Mouse (Mus musculus): ENCODE results near the gene Tlk2.

Gene Tlk2

DNA sequence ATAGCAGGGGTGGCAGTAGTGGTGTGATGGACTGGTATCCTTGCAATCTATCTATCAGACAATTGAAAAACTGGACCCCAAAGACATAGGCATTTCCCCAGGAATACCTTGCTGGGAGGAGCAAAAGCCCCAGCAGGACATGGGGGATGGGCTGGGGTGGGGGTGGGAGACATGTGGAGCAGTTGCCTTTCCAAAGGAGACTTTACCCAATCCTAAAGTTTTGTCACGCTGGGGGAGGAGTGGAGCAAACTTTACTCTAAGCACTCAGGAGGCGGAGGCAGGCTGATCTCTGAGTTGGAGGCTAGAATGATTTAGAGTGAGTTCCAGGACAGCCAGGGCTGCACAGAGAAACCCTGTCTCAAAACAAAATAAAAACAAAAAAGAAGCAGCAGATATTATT is 17.2 kb upstream of the Tlk2 start:
- no peak for DNase-seq (ENCODE audit: low read depth, low spot score)

DNA sequence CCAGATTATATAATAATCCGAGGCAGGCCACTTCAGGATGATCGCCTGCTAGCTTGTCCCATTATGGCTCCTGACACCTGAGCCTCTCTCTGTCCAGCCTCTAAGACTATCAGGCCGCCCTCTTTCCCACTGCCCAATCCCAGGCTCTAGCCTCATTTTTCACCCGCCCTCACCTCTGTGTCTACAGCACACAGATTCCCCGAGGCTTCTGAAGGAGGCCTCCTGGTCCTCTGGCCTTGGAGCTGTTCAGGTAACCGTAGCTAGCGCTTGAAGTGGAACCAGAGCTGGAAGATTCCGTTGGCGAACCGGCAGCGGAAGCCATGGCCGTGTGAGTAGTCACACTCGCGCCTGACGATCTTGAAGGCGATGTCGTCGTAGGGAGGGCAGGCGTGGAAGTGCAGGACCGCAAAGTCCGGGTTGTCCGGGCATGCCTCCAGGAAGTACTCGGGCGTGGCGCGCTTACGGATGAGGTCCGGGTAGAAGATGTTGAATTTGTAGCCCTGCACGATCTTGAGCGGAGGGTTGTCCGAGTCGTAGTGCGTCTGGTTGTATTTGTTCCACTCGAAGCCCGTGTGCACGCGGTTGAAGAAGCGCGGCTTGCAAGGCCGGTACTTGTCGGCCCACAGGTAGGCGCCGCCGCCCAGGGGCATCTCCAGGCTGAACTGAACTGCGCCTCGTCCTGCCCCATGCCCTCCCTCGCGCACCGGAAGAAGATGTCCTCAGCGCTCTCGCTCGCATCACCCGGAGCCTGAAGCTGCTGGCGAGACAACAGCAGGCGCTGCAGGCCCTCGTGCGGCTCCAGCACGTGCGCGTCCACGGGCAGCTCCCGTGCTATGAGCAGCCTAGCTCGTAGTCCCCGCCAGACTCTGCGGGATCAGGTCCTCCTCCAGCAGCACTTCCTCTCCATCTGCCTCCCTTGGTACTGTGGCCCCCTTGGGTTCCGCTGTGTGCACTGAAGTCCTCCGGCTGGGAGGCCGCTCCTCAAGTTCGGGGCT is 13.8 kb upstream of the Tlk2 start:
- no peak for DNase-seq (ENCODE audit: low read depth, low spot score)

DNA sequence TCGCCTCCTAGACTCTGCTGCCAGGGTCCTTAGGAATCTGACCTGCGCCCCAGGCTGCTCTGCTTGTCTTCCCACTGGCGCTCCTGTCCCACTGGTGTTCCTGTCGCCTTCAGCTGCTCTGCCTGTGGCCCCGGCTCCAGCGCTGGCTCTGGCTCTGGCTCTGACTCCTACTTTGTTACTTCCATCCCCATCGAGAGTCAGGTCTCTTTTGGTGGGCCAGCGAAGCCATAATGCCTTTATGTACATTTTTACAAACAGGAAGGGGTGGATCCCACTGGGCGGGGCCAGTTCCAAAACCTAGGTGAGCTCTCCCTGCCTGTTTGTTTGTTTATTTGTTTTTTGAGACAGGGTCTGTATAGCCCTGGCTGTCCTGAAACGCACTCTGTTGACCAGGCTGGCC is 11.8 kb upstream of the Tlk2 start:
- DNase-seq (ENCODE audit: low read depth, low spot score): no peak

DNA sequence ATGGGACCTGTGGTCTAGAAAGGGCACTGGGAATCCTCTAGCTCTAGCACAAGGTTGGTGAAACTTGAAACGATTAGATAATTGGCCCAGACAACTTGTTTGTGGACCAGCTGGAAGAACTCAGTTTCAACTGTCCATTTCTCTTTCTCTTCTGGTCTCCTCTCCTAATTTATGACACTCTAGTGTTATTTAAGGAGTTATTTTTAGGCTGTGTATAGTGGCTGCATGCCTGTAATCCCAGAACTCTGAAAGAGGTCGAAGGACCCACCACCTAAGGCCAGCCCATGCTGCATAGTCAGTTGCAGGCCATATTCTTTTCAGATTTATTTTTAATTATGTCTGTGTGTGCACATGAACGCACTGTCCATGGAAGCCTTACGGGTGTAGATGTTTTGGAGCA is 916 bp downstream of the Tlk2 start:
- DNase-seq (ENCODE audit: low read depth, low spot score): no peak

- DNase-seq (ENCODE audit: low read depth, low spot score): peak; percentile 21
Measured at GRCm38 (mm10) chr11:105180471-105181091, 2.0 kb downstream of the Tlk2 start.

DNA sequence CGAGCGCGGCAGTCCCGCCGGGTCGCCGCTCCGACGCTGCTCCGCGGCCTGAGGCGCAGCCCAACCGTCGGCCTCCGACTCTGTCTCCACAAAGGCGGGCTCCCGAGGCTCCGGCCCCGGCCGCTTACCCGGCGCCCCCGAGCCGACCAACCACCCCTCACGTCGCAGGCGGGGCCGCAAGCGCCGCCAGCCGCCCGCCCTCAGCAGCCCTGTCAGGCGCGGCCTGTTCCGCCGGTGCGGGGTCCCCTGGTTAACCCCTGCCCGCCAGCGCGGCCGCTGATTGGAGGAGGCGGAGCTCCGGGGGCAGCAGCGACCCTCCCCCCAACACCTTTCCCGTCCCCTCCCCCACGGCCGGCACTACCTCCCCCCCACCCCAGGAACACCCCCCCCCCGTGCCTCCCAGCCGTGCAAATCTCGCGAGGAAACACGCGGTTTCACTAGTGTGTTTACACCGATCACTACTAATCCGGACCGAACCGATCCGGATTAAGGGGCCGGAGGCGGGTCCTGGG is 2.6 kb downstream of the Tlk2 start:
- DNase-seq (ENCODE audit: low read depth, low spot score): peak; percentile 95

DNA sequence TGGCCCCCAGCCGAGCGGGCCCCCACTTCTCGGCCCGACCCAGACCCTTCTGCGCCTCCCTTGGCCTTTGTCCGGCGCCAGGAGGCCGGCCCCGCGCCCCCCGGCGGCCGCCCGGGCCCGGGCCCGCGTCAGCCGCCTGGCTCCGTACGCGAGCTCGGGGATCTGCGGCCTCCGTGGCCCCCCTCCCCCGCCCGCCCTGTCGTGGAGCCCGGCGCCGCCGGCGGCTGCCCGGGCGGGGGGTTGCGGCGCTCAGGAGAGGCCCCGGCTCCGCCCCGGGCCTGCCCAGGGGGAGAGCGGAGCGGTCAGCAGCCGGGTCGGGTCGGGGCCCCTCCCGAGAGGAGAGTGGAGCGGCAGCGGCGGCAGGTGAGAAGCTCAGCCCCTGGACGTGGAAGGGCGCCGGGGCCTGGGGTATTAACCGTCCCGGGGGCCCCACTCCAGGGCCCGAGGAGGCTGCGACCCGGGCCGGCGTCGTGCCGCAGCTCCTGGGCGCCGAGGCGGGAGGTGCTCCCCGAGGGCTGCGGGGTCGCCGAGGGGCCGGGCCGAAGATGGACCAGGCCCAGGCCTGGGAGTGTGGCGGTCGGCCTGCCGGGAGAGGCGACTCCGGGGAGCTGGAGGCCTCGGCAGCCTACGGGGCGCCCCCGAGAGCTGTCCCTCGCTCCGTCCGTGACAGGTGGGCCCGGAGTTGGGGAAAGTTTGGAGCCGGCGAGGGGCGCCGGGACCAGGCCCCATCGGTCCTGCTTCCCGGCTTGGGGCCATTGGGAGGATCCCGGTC is 3.3 kb downstream of the Tlk2 start:
- DNase-seq (ENCODE audit: low read depth, low spot score): peak; percentile 37

DNA sequence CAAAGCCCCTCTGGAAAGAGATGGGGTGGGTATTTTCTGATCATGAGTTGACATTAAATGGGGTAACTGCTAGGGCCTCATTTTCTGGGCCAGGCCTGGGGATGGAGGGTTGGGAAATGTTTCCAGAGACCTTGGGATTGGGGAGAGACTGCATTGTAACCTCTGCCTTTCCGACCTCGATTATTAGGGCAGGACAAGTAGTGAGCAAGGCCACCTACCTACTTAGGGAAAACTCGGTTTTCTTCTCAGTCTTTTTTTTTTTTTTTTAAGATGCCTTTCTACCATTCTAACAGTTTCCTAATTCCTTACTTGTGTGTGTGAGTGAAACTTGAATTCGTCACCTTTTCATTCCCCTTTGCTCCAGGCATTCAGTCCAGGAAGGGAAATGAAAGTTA is 3.9 kb downstream of the Tlk2 start:
- no peak for DNase-seq (ENCODE audit: low read depth, low spot score)

DNA sequence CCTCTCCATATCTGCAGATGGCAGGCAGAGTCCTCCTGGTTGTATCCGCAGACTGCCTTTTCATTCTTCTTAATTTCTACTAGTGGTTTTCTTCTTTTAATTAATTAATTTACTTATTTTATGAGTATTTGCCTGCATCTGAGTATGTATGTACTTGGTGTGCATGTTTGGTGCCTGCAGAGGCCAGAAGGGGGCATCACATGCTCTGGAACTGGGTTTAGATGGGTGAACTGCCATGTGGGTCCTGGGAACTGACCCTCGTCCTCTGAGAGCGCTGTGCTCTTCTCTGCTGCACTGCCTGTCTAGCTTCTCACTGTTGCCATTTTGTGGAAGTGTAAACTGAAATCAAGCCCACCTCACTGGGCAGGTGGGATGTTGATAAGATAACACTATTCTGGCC is 6.1 kb downstream of the Tlk2 start:
- DNase-seq (ENCODE audit: low read depth, low spot score): no peak

- no peak for DNase-seq (ENCODE audit: low read depth, low spot score)
Measured at GRCm38 (mm10) chr11:105192186-105192585, 13.6 kb downstream of the Tlk2 start.

DNA sequence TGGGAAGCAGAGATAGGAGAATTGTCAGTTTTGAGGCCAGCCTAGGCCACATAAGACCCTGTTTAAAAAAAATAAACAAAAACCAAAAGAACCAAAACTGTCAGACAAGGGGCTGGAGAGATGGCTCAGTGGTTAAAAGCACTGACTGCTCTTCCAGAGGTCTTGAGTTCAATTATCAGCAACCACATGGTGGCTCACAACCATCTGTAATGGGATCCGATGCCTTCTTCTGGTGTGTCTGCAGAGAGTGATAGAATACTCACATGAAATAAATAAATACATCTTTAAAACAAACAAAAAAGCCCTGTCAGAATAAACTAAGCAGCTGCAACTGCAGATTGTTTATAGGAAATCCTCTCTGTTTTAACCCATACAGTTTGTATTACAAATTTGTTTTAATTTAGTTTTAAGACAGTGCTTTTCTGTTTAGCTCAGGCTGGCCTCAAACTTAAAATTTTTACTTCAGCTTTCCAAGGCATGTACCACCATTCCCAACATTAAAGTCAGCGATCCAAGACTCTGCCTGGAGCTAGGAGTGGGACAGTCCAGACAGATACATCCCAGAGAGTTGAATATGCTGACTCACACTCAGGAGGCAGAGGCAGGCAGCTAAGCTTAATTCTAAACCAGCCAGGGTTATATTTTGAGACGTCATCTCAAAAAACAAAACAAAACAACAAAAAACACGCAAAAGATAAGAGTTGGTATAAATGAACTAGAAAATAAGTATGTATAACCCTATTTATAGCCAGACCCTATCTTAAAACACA is 18.5 kb downstream of the Tlk2 start:
- no peak for DNase-seq (ENCODE audit: low read depth, low spot score)

- peak; percentile 16 for DNase-seq (ENCODE audit: low read depth, low spot score)
Measured at GRCm38 (mm10) chr11:105202403-105202802, 23.8 kb downstream of the Tlk2 start.

- DNase-seq (ENCODE audit: low read depth, low spot score): no peak
Measured at GRCm38 (mm10) chr11:105210007-105210406, 31.4 kb downstream of the Tlk2 start.

GRCm38 (mm10) chr11:105214257-105214656 is 35.6 kb downstream of the Tlk2 start:
- no peak for DNase-seq (ENCODE audit: low read depth, low spot score)

DNA sequence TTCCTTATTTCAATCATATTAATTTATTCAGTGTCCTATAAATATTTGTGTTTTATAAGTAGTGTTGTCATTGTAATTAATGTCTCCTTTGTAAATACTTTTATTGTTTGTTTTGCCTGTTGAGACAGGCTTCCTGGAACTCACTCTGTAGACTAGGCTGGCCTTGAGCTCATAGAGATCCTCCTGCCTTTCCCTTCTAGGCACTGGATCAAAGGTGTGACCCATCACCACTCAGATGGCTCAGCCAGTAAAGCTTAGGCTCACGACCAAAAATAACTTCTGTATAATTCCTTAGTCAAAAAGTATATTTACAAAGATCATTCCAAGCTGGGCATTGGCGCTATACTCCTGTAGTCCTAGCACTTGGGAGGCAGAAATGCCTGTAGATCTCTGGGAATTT is 39.2 kb downstream of the Tlk2 start:
- DNase-seq (ENCODE audit: low read depth, low spot score): no peak

GRCm38 (mm10) chr11:105234501-105234900 is 55.9 kb downstream of the Tlk2 start:
- no peak for DNase-seq (ENCODE audit: low read depth, low spot score)

DNA sequence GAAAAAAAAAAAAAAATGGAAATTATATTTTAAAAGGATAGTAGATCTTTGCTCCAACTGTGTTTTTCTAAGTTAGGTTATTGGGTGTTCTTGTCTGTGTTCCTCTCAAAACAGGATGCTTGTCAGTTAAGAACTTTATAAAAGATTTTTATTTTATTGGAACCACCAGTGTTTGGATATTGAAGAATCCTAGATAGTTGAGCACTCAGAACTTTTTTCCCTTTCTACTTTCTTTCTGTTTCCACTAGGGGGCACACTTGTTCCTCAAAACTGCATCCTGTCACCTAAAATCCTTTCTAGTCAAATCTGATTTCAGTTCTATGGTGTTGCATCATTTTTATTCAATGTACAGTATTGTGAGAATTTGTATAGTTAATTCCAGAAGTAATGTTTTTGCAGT is 62.4 kb downstream of the Tlk2 start:
- peak; percentile 32 for DNase-seq (ENCODE audit: low read depth, low spot score)

DNA sequence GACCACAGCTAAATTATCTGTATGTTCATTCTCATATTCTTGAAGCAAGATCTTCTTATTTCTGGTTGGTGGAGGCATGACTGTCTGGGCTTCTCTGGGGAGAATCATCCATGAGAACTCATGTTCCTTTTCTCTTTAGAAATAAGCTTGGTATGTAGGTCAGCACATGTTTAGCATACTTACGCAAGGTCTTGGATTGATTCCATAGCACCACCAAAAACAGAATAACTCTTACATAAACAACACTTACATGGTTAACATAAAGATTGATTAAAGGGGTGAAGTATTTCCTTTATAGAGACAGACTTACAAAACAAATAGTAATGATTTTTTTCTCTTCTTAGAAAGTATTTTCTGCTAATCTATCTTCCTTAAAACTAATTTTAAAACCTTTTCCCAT is 67.8 kb downstream of the Tlk2 start:
- DNase-seq (ENCODE audit: low read depth, low spot score): no peak

- DNase-seq (ENCODE audit: low read depth, low spot score): no peak
Measured at GRCm38 (mm10) chr11:105246785-105247184, 68.2 kb downstream of the Tlk2 start.

GRCm38 (mm10) chr11:105247321-105247720 is 68.7 kb downstream of the Tlk2 start:
- no peak for DNase-seq (ENCODE audit: low read depth, low spot score)

DNA sequence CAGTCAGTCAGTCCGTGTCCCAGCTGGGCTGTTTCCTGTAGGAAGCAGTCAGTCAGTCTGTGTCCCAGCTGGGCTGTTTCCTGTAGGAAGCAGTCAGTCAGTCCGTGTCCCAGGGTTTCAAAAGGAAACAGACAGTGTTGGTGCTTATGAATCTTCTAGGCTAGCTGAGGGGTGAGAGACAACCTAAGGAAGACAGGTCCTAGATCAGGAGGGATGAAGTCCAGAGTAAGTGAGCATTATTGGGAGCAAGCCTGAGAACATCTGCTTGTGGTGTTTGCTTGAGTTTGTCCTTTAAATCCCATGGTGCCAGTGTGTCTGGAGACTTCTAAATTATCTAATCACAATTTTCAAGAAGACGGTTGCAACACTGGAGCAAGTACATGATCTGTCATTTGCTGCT is 81.1 kb downstream of the Tlk2 start:
- DNase-seq (ENCODE audit: low read depth, low spot score): no peak

Data from mesoderm, embryonic 11.5 days (tissue).